Mouse (Mus musculus) cerebellum, adult 11-12 months (tissue): Measurements from ENCODE around the gene Krtap6-5.
"Not testable (repeated sequence)": the region's sequence is repeated elsewhere in the genome, so short reads cannot be mapped to it uniquely, and the experiment has no call there.

ENCODE experiments used
- DNase-seq: peaks from one replicate; pipeline ENCODE4 v3.0.0; 2022

Krtap6-5 gene

GRCm38 (mm10) chr16:89047783-89048182 is at the start of gene Krtap6-5:
Krtap6-5 (minus strand) TSS chr16:89047883.
- no peak for DNase-seq

- not testable (repeated sequence) for DNase-seq
Measured at GRCm38 (mm10) chr16:89071041-89071440, 23.4 kb upstream of the Krtap6-5 start.

GRCm38 (mm10) chr16:89063902-89064301 is 16.2 kb upstream of the Krtap6-5 start, which contains the start of gene 1110025L11Rik:
1110025L11Rik (minus strand) TSS chr16:89064002.
- not testable (repeated sequence) for DNase-seq

- DNase-seq, result not testable (repeated sequence)
Measured at GRCm38 (mm10) chr16:89041372-89041771, 6.3 kb downstream of the Krtap6-5 start, which contains the start of gene Gm10228. Gm10228 (minus strand) TSS chr16:89041472.

- not testable (repeated sequence) for DNase-seq
Measured at GRCm38 (mm10) chr16:89031399-89031798, 16.3 kb downstream of the Krtap6-5 start, which contains the start of gene Krtap6-1. Krtap6-1 (plus strand) TSS chr16:89031699.

GRCm38 (mm10) chr16:89014984-89015383 is 32.7 kb downstream of the Krtap6-5 start, which contains the start of gene Gm10229:
Gm10229 (plus strand) TSS chr16:89015284.
- DNase-seq, result not testable (repeated sequence)

GRCm38 (mm10) chr16:89013973-89014372 is 33.7 kb downstream of the Krtap6-5 start:
- no peak for DNase-seq

GRCm38 (mm10) chr16:89010659-89011058 is 37.0 kb downstream of the Krtap6-5 start, which contains the start of gene Krtap22-2:
Krtap22-2 (minus strand) TSS chr16:89010759.
- DNase-seq, result no peak
